Mouse (Mus musculus): ENCODE data around the gene Olfr676.
"Not testable (repeated sequence)": the region's sequence is repeated elsewhere in the genome, so short reads cannot be mapped to it uniquely, and the experiment has no call there.

Olfr676 gene

GRCm38 (mm10) chr7:105032398-105032797 lies at the start of gene Olfr676:
Gene Olfr676, plus strand, starts transcription at chr7:105032698.
- DNase-seq (ENCODE audit: extremely low spot score, low spot score) = no peak

DNA sequence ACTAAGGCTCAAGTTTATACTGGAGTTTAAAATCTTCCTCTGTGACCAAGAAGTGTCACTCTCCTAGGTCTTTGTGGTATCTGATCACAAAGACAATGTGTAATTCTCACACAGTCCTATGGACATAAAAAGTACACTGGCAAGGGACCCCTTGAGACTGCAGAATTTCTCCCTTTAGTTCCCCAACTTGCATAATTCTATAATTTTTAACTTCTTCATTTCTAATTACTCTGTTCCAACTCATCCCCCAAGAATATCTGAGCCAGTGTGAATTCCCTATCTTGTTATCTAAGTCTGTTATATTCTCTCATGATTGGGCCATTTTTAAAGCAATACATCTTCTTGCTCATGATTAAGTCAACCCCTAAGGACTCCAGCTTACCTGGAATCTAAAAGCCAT lies 30.6 kb upstream of the Olfr676 start, which contains the start of gene Olfr672:
Gene Olfr672, minus strand, starts transcription at position 101 of the 400 bp plus-strand sequence.
- no peak for DNase-seq (ENCODE audit: extremely low spot score, low spot score)

DNA sequence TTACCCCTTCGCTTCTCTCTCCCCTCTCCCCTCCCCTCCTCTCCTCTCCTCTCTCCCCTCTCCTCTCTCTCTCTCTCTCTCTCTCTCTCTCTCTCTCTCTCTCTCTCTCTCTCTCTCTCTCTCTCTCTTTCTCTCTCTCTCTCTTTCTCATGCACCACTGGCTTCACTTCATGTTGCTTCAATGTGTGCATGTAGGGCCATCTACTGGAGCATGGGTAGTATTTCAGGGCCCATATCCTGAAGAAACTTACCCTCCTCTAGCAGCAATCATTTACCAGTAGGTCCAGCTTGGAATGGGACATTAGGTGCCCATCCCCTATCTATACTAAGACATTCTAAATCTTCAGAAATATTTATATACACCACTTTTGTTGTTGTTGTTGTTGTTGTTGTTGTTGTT lies 10.0 kb upstream of the Olfr676 start:
- DNase-seq (ENCODE audit: extremely low spot score, low spot score) = no peak

DNA sequence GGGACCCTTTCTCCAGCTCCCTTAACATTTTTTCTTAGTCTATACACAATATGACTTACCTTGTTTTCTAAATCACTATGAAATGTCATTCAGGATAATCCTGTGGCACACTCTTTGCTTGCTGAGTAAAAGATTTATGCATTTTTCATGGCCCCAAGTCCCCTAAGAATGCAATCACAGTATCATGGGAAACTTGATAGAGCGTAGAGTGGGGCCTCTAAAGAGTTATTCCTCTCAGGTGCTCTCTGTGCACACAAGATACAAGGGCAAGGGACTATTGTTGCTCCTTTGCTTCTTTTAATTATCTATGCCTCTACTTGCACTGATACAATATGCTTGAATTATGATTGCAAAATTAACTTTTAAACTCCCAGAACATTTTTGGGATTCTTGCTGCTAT lies 4.1 kb upstream of the Olfr676 start, which contains the start of gene Olfr675:
Gene Olfr675, minus strand, starts transcription at position 101 of the 400 bp plus-strand sequence.
- DNase-seq (ENCODE audit: extremely low spot score, low spot score) = no peak

DNA sequence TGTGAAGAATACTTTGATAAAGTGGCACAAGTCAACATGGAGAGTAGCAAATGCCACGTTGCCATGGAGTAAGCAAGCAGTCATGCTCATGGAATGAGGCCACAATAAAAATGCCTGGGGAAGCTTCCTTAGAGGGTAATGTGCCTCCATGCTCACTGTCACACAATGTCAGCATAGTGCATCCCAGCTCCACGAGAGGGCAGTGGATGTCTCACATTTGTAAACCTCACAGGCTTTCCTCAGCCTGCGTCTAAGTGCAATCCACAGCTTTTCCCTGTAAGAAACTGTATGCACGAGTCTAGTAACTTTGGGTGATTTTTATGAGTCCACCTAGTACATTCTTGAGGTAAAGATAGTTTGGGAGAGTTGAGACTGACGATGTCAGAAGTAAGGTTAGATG lies 1.3 kb downstream of the Olfr676 start:
- DNase-seq (ENCODE audit: extremely low spot score, low spot score) = not testable (repeated sequence)

- DNase-seq (ENCODE audit: extremely low spot score, low spot score) = no peak
Observed at GRCm38 (mm10) chr7:105058951-105059350, 26.5 kb downstream of the Olfr676 start.

DNA sequence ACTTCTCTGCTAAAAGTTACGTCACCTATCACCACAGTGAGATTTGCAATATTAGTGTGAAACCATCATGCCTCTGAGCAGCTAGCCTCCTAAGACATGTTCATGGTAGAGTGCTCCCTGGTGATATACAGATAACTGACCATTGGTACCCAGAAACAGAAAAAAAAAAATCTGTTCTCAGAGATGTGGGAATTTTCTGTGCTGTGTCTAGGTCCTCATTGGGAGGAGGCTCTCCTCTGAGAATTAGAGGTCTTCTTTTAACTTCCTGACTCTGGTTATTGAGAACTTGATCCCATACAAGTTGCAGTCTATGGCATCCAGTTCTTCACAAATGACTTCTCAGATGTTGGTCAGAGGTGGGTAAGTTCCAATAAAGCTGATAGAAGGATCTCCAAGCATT lies 31.7 kb downstream of the Olfr676 start, which contains the start of gene Olfr678:
Gene Olfr678, plus strand, starts transcription at position 301 of the 400 bp plus-strand sequence.
- no peak for DNase-seq (ENCODE audit: extremely low spot score, low spot score)

GRCm38 (mm10) chr7:105080905-105081304 lies 48.4 kb downstream of the Olfr676 start, which contains the start of gene Olfr679:
Gene Olfr679, plus strand, starts transcription at chr7:105081205.
- no peak for DNase-seq (ENCODE audit: extremely low spot score, low spot score)
